Mouse (Mus musculus) CD4-positive helper T cell, adult 2 months (primary cell): ENCODE measurements at regions not wholly inside any gene's neighbourhood (a gene's known extent, or its start where the extent isn't known, plus 50 kb on each side); places are given as distances from the start of the nearest gene placed in this dataset.
"Not testable (repeated sequence)": the region's sequence is repeated elsewhere in the genome, so short reads cannot be mapped to it uniquely, and the experiment has no call there.

Source experiments
- DNase-seq: peaks from one replicate; pipeline ENCODE4 v3.0.0-alpha.2; 2012; ENCODE audit warnings: low read depth, missing footprints, low spot score

DNA sequence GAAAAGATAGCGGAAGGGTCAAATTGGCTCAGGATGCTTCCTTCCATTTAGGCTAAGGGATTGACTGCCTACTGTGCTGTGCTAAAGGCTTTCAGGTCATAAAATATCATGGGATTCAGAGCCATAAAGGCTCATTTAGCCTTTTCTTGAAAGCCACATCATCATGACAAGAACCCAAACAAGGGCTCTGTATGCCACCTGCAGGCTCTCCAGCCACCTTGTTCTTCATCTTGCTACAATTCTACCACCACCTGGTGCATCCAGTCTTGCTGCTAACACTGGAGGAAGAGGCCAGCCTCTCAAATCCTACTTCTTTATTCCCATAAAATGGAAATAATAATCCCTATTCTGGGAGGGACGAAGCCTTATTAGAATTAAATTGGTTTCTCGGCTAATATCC is 155.9 kb upstream of the Gm12728 start:
- no peak for DNase-seq

- no peak for DNase-seq
Observed at GRCm38 (mm10) chr4:105640793-105641192, 148.9 kb upstream of the Gm12728 start.

DNA sequence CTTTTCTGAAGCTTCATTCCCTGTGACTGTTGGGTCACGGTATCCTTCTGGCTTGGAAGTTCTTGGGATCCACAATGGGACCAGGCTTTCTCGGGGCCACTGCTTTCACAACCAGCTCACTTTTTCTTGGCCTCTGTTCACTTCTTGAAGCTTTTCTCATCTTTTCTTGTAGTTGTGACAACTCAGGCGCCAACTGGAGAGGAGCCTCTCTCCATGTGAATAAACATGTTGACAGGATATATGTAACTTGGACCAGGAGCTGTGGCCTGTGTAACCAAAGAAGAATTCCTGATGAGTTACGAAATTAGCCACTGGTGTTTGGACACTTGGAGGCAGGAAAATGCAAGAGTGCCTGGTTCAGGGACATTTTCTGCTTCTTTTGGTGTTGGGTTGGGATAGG is 148.1 kb upstream of the Gm12728 start:
- DNase-seq: no peak

DNA sequence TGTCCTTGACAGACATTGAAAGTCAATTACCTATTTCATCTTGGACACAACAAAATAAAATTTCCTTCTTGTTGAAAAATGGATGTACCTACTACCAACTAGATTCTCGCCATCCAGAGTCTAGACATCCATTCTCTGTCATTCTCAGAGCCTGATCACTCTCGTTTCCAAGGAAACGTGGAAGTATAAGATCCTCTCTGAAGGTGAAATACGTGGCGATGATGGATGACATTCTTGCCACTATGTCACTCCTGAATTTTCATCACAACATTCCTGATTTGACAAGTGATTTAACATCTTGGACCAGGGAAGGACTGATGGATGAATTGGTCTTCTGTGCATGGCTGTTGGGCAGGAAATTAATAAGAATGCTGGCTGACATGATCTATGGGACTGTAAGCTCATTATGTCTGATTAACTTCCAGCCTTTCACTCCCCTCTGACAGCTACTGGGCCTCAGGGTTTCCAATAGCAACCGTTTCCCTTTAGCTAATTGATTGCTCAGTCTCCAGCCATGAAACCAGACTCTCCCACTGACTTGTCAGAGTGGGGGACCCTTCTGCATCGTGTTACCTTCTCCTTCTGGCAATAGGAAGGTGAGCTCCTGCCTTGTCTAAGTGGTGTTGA is 140.7 kb upstream of the Gm12728 start:
- DNase-seq: no peak

- DNase-seq: no peak
Observed at GRCm38 (mm10) chr4:105649447-105649833, 140.2 kb upstream of the Gm12728 start.

DNA sequence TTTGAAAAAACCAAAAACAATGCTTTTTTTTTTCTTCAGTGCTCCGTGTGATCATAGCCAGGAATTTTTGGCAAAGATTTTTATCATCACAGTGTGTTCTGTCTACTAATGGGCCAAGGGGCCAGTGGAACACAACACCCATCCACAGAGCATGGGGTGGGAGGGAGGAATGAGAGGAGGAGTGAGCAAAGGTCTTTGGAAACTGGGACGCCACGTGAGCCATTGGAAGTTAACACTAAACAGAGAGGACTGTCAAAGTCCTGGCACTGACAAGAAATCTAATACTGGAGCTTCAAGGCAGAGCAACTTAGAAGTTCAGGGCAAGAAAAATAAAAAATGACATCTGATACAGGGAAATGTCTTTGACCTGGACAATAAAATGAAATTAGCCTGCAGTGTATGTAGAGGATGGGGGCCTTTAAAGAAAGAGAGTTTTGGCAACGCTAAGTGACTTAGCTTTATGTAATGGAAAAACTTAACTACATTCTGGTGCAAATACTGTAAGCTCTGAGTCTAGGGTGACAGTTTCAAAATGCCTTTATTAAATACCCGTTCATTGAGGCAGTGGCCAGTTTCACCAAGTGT is 133.5 kb upstream of the Gm12728 start:
- DNase-seq: no peak

DNA sequence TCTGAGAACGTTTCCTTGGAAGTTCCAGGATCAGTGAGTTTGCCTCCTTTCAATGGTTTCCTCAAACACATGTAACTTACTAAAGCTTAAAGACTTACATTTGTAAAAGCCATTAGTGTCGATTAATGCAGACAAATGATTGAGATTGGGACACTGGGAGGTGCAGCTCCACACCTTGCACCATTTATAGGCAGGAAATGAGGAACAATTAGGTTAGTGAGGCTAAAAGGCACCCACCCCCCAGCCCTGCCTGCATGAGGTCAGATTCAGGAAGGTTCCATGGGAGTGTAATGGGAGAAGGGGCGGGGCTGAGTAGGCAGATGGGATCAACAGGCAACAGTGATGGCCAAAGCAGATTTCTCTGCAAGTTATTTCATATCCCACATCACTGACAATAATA is 131.1 kb upstream of the Gm12728 start:
- DNase-seq: no peak

- no peak for DNase-seq
Observed at GRCm38 (mm10) chr4:105676690-105677089, 113.0 kb upstream of the Gm12728 start.

- no peak for DNase-seq
Observed at GRCm38 (mm10) chr4:105690716-105691115, 99.0 kb upstream of the Gm12728 start.

DNA sequence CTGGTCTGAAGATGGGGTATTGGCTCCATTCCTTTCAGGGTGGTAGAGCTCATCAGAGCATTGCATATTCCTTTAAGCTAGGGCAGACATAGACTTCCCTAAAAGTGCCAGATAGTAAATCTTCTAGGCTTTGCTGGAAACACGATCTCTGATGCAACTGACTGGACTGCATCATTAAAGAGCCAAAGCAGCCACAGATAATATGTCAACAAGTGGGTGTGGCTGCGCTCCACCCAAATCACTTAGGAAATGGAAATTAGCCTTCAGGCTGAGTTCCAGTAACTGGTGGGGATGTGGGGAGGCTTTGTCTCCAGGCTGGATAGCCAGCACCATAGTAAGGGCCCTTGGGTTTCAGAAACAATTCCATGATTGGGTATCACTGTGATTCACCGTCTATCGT is 97.3 kb upstream of the Gm12728 start:
- no peak for DNase-seq

DNA sequence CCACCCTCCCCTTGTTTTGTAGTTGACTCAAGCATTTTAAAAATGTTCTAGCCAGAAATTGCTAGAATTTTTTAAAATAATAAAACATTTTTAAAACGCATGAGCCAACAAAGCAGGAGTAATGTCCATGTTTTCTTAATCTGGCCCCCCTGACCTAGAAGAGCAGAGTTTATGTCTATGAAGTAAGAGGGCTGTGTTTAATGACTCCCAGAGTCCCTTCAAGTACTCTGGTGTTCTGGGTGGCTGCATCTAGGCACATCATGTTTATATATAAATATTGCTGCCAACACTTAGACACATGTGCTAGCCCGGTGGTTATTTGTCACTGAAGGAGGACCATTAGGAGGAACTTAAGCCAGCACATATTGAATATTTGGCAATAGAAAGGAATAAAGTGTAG is 93.8 kb upstream of the Gm12728 start:
- no peak for DNase-seq

- DNase-seq: no peak
Observed at GRCm38 (mm10) chr4:105697123-105697522, 92.5 kb upstream of the Gm12728 start.

GRCm38 (mm10) chr4:105702036-105702435 is 87.6 kb upstream of the Gm12728 start:
- DNase-seq: no peak

DNA sequence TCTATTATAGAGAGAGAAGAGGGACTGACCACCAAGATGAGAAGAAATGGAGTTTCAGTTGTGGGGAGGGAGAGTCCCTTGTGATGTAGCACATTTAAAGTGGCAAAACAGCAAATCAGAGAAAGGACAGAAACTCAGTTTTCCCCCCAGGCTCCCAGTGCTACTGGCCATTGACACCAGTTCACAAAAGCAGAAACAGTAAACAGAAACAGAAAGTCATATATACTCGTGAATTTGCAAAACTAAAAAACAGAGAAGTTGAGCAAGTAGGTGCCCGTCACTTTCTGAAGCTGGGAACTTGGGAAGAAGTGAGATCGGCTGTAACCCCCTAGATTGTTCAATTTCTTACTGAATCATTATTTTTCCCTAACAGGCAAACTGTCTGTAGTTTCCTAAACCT is 86.3 kb upstream of the Gm12728 start:
- no peak for DNase-seq

- DNase-seq: no peak
Observed at GRCm38 (mm10) chr4:105704271-105704670, 85.4 kb upstream of the Gm12728 start.

- no peak for DNase-seq
Observed at GRCm38 (mm10) chr4:105705996-105706395, 83.7 kb upstream of the Gm12728 start.

DNA sequence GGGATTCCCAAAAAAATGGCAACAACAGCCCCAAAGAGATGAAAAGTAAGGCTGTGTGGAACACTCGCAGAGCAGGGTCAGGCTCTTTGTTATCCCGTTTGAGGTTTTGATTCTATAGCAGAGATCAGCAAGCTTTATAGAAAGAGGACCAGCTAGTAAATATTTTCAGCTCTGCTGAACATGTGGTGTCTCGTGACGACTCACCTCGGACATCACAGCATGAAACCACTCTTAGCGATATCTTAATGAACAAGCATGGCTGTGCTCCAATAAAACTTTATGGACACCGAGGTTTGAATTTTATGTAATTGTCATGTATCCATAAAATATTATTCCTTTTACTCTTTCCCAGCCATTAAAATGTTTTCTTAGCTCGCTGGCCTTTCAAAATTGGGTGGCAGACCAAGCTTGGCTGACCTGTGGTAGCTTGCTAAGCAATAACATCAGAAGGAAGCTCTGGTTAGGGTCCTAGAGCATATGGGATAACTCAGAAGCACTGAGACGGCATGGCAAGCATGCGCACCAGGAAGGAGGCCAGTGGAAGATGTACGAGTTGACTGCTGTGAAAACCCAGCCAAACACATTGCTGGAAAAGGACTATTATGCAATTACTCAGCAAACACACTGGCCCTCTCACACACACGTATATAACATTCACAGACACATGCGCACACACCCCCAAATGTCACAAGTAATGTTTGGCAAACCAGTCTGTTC is 81.4 kb upstream of the Gm12728 start:
- no peak for DNase-seq

GRCm38 (mm10) chr4:105713956-105714355 is 75.7 kb upstream of the Gm12728 start:
- DNase-seq: no peak

DNA sequence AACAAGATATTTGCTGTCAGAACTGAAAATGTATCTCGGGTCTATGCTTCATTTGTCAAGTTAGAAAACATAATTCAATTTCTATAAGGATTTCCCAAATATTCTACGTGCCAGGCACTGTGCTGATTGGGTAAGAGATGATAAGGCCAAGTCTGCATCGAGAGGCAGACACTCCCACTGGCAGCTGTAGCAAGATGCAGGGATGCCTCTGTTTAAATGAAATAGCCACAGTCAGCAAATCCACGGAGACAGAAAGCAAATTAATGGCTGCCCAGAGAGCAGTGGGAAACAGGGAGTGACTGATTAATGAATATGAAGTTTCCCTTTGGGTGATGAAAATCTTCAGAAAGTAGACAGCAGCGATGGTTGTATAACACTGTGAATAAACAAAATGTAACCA is 71.6 kb upstream of the Gm12728 start:
- no peak for DNase-seq

- no peak for DNase-seq
Observed at GRCm38 (mm10) chr4:105728696-105729095, 61.0 kb upstream of the Gm12728 start.

GRCm38 (mm10) chr4:105730900-105731299 is 58.8 kb upstream of the Gm12728 start:
- DNase-seq: no peak

- not testable (repeated sequence) for DNase-seq
Observed at GRCm38 (mm10) chr4:105735116-105735515, 54.6 kb upstream of the Gm12728 start.
